Mouse (Mus musculus): ENCODE measurements around the gene Gnb3. TPM values are rescaled to one million over a fixed set of nuclear protein-coding genes. Genes with fewer than 3 reads are reported as not detected.

The Gnb3 gene
- 2.2 and 3.0 TPM in 2 replicates for polyA plus RNA-seq (2012; rRNA removed)

GRCm38 (mm10) chr6:124840241-124841167 lies at the start of gene Gnb3:
Gene Gnb3, minus strand, starts transcription at chr6:124840275.

GRCm38 (mm10) chr6:124887986-124888385 lies 47.9 kb upstream of the Gnb3 start, which contains the start of gene Cd4:
Gene Cd4, minus strand, starts transcription at chr6:124888221.

GRCm38 (mm10) chr6:124863658-124864298 lies 23.7 kb upstream of the Gnb3 start, which contains the start of gene Gpr162:
Gene Gpr162, minus strand, starts transcription at chr6:124863983.

GRCm38 (mm10) chr6:124856916-124857839 lies 17.1 kb upstream of the Gnb3 start, which contains the start of gene P3h3:
Gene P3h3, minus strand, starts transcription at chr6:124857752.

GRCm38 (mm10) chr6:124828868-124829798 lies 10.9 kb downstream of the Gnb3 start, which contains the start of the genes Usp5 and Cdca3:
Gene Usp5, minus strand, starts transcription at chr6:124829484.
Gene Cdca3, plus strand, starts transcription at chr6:124829547.

GRCm38 (mm10) chr6:124813933-124814332 lies 26.1 kb downstream of the Gnb3 start, which contains the start of gene Tpi1:
Gene Tpi1, minus strand, starts transcription at chr6:124814296.

GRCm38 (mm10) chr6:124808358-124809012 lies 31.6 kb downstream of the Gnb3 start, which contains the start of gene Spsb2:
Gene Spsb2, plus strand, starts transcription at chr6:124808661.

Other genes with a start within 250 kb of the Gnb3 start
- gene C1s2, start 204.2 kb downstream of the Gnb3 start, polyA plus RNA-seq (2012; rRNA removed): 0.24 and 0.26 TPM in 2 replicates
- gene Lpcat3, start 177.2 kb downstream of the Gnb3 start, polyA plus RNA-seq (2012; rRNA removed): 36.6 and 50.7 TPM in 2 replicates
- 177 and 187 TPM in 2 replicates for gene Emg1, start 128.1 kb downstream of the Gnb3 start, polyA plus RNA-seq (2012; rRNA removed)
- 185 and 198 TPM in 2 replicates for gene Phb2, start 127.9 kb downstream of the Gnb3 start, polyA plus RNA-seq (2012; rRNA removed)
- gene Ptpn6, start 101.6 kb downstream of the Gnb3 start, polyA plus RNA-seq (2012; rRNA removed): 5.3 and 7.8 TPM in 2 replicates
- gene Grcc10, start 98.9 kb downstream of the Gnb3 start, polyA plus RNA-seq (2012; rRNA removed): 383 and 432 TPM in 2 replicates
- gene Gm45234, start 84.3 kb downstream of the Gnb3 start, polyA plus RNA-seq (2012; rRNA removed): 0.11 TPM in 1 of 2 replicates, not detected in the other
- 40.9 and 65.1 TPM in 2 replicates for gene Atn1, start 83.8 kb downstream of the Gnb3 start, polyA plus RNA-seq (2012; rRNA removed)
- 9.1 and 11.8 TPM in 2 replicates for gene Eno2, start 70.6 kb downstream of the Gnb3 start, polyA plus RNA-seq (2012; rRNA removed)
- 4.2 and 11.4 TPM in 2 replicates for gene Lrrc23, start 60.5 kb downstream of the Gnb3 start, polyA plus RNA-seq (2012; rRNA removed)
- 6.0 and 8.9 TPM in 2 replicates for gene Spsb2, start 31.6 kb downstream of the Gnb3 start, polyA plus RNA-seq (2012; rRNA removed)
- 559 and 705 TPM in 2 replicates for gene Tpi1, start 26.0 kb downstream of the Gnb3 start, polyA plus RNA-seq (2012; rRNA removed)
- gene Usp5, start 10.8 kb downstream of the Gnb3 start, polyA plus RNA-seq (2012; rRNA removed): 111 and 146 TPM in 2 replicates
- 157 and 168 TPM in 2 replicates for gene Cdca3, start 10.7 kb downstream of the Gnb3 start, polyA plus RNA-seq (2012; rRNA removed)
- 103 and 125 TPM in 2 replicates for gene P3h3, start 17.5 kb upstream of the Gnb3 start, polyA plus RNA-seq (2012; rRNA removed)
- gene Gpr162, start 23.7 kb upstream of the Gnb3 start, polyA plus RNA-seq (2012; rRNA removed): 13.4 and 15.2 TPM in 2 replicates
- 0.01 and 0.05 TPM in 2 replicates for gene Cd4, start 47.9 kb upstream of the Gnb3 start, polyA plus RNA-seq (2012; rRNA removed)
- 2.3 and 3.2 TPM in 2 replicates for gene Lag3, start 71.4 kb upstream of the Gnb3 start, polyA plus RNA-seq (2012; rRNA removed)
- 1,105 and 3,481 TPM in 2 replicates for gene Ptms, start 79.8 kb upstream of the Gnb3 start, polyA plus RNA-seq (2012; rRNA removed)
- 358 and 360 TPM in 2 replicates for gene Mlf2, start 91.1 kb upstream of the Gnb3 start, polyA plus RNA-seq (2012; rRNA removed)
- gene Cops7a, start 125.3 kb upstream of the Gnb3 start, polyA plus RNA-seq (2012; rRNA removed): 122 and 143 TPM in 2 replicates
- 1.6 and 3.4 TPM in 2 replicates for gene Pianp, start 156.4 kb upstream of the Gnb3 start, polyA plus RNA-seq (2012; rRNA removed)
- 52.2 and 93.4 TPM in 2 replicates for gene Zfp384, start 168.9 kb upstream of the Gnb3 start, polyA plus RNA-seq (2012; rRNA removed)
- 130 and 145 TPM in 2 replicates for gene Ing4, start 199.5 kb upstream of the Gnb3 start, polyA plus RNA-seq (2012; rRNA removed)
- gene Acrbp, start 209.4 kb upstream of the Gnb3 start, polyA plus RNA-seq (2012; rRNA removed): 25.3 and 37.8 TPM in 2 replicates
- gene Lpar5, start 227.6 kb upstream of the Gnb3 start, polyA plus RNA-seq (2012; rRNA removed): 0.22 and 0.24 TPM in 2 replicates